Comparison of ENCODE assay signal across 12 mouse cellular contexts in genomic region chr3:86745348-86745747, GRCm38 (mm10).
DNase-seq lines count a peak whose midpoint lies in the region; ATAC-seq lines count a peak whose summit lies in the region.
"Had no signal": no experiment of that assay in that cellular context is flagged by ENCODE, and none has a peak within 500 bp of the region (broad histone marks: within the 10 kb centered on the region; RNA-seq: fewer than 3 reads in every experiment).

No protein-coding gene starts in this region.

- no peak overlapping the region for H3K4me3 ChIP-seq in hindbrain, embryonic 12.5 days
- no peak overlapping the region for H3K4me3 ChIP-seq in hindbrain, embryonic 11.5 days (ENCODE audit: low read depth, low read length)
- H3K4me3 ChIP-seq in hindbrain, embryonic 14.5 days (replicated peaks; ENCODE audit: low read length): no peak overlapping the region
- no peak overlapping the region for H3K4me3 ChIP-seq in limb, embryonic 13.5 days
- H3K4me3 ChIP-seq: gastrocnemius, adult 2 months had no signal

- DNase-seq in hindbrain, embryonic 11.5 days (ENCODE audit: low spot score): no peak
- DNase-seq in cerebellum, adult 9-11 months: peak; percentile 33
- no peak for DNase-seq in hindbrain, embryonic 14.5 days (ENCODE audit: low spot score)
- DNase-seq in lung, postnatal 36 days: no peak
- DNase-seq: gastrocnemius, adult 2 months; liver; lung, postnatal 14 days; spleen, adult 18-20 months had no signal

- no peak overlapping the region for H3K9ac ChIP-seq in hindbrain, embryonic 12.5 days
- no peak overlapping the region for H3K9ac ChIP-seq in hindbrain, embryonic 11.5 days (ENCODE audit: low read depth, low read length)
- no peak overlapping the region for H3K9ac ChIP-seq in hindbrain, embryonic 14.5 days
- no peak overlapping the region for H3K9ac ChIP-seq in limb, embryonic 13.5 days

- ATAC-seq in hindbrain, embryonic 12.5 days (ENCODE audit: low FRiP score): peak; percentile 66
- ATAC-seq in hindbrain, embryonic 11.5 days (ENCODE audit: low FRiP score): no peak
- ATAC-seq in hindbrain, embryonic 14.5 days (ENCODE audit: low FRiP score): no peak; the same call in 1 of the 2 replicates
- ATAC-seq in limb, embryonic 13.5 days (ENCODE audit: low FRiP score, low read depth): 0 out of 2 replicates have a peak, but pooled peaks have one; percentile 57
- ATAC-seq in erythroid progenitor cell, adult 5-6 weeks (replicated peaks; ENCODE audit: low FRiP score, poor library complexity, severe bottlenecking): no peak
- no peak for ATAC-seq in erythroblast, adult 5-6 weeks (replicated peaks; ENCODE audit: low FRiP score, poor library complexity, severe bottlenecking)

- H3K27me3 ChIP-seq in hindbrain, embryonic 12.5 days: no peaks in the 10 kb centered on the region
- H3K27me3 ChIP-seq in hindbrain, embryonic 11.5 days (ENCODE audit: control insufficient read depth, insufficient read depth, low read length): no peaks in the 10 kb centered on the region
- H3K27me3 ChIP-seq in hindbrain, embryonic 14.5 days (ENCODE audit: control insufficient read depth, insufficient read depth, low read length): no peaks in the 10 kb centered on the region
- H3K27me3 ChIP-seq in limb, embryonic 13.5 days: no peaks in the 10 kb centered on the region

- peak overlapping the region; percentile 80 for H3K27ac ChIP-seq in hindbrain, embryonic 12.5 days
- no peak overlapping the region for H3K27ac ChIP-seq in hindbrain, embryonic 11.5 days (ENCODE audit: low read depth, low read length)
- peak overlapping the region; percentile 90 for H3K27ac ChIP-seq in hindbrain, embryonic 14.5 days
- no peak overlapping the region for H3K27ac ChIP-seq in limb, embryonic 13.5 days
- H3K27ac ChIP-seq: gastrocnemius, adult 2 months had no signal

- no peak overlapping the region for H3K4me2 ChIP-seq in hindbrain, embryonic 12.5 days (replicated peaks)
- H3K4me2 ChIP-seq in hindbrain, embryonic 11.5 days (replicated peaks; ENCODE audit: low read depth, low read length): no peak overlapping the region
- H3K4me2 ChIP-seq in hindbrain, embryonic 14.5 days (replicated peaks): peak overlapping the region; percentile 38
- no peak overlapping the region for H3K4me2 ChIP-seq in limb, embryonic 13.5 days (replicated peaks)

- H3K36me3 ChIP-seq in hindbrain, embryonic 12.5 days: no peaks in the 10 kb centered on the region; the same call in 1 of the 2 replicates
- no peaks in the 10 kb centered on the region for H3K36me3 ChIP-seq in hindbrain, embryonic 11.5 days (ENCODE audit: control insufficient read depth, insufficient read depth, low read length)
- no peaks in the 10 kb centered on the region for H3K36me3 ChIP-seq in hindbrain, embryonic 14.5 days (replicated peaks; ENCODE audit: control insufficient read depth, insufficient read depth)
- H3K36me3 ChIP-seq in limb, embryonic 13.5 days: peaks cover 5% of the 10 kb centered on the region; the same call in 1 of the 2 replicates

- no peaks in the 10 kb centered on the region for H3K9me3 ChIP-seq in hindbrain, embryonic 12.5 days (replicated peaks)
- no peaks in the 10 kb centered on the region for H3K9me3 ChIP-seq in hindbrain, embryonic 11.5 days (ENCODE audit: control insufficient read depth, low read length)
- H3K9me3 ChIP-seq in hindbrain, embryonic 14.5 days (ENCODE audit: control insufficient read depth, low read length): no peaks in the 10 kb centered on the region
- H3K9me3 ChIP-seq in limb, embryonic 13.5 days: no peaks in the 10 kb centered on the region

- H3K4me1 ChIP-seq in hindbrain, embryonic 12.5 days: peaks cover 10% of the 10 kb centered on the region; the same call in 1 of the 2 replicates
- H3K4me1 ChIP-seq in hindbrain, embryonic 11.5 days (replicated peaks; ENCODE audit: control insufficient read depth, insufficient read depth, low read length): no peaks in the 10 kb centered on the region; the same call in 1 of the 2 replicates
- peaks cover 38% of the 10 kb centered on the region for H3K4me1 ChIP-seq in hindbrain, embryonic 14.5 days (replicated peaks; ENCODE audit: control insufficient read depth, insufficient read depth, low read length)
- H3K4me1 ChIP-seq in limb, embryonic 13.5 days: peaks cover 25% of the 10 kb centered on the region

- WGBS in hindbrain, embryonic 12.5 days: 65% methylated on average over 4 of the region's 4 CpGs
- 76% methylated on average over 4 of the region's 4 CpGs for WGBS in hindbrain, embryonic 11.5 days
- 32% methylated on average over 4 of the region's 4 CpGs for WGBS in hindbrain, embryonic 14.5 days
- 26% methylated on average over 4 of the region's 4 CpGs for whole genome bisulfite sequencing in limb, embryonic 13.5 days

Comparison
In these comparisons a context has a peak if more than half of its experiments do, and no peak if none do; other contexts are left out.
1. ATAC-seq: peak in hindbrain, embryonic 12.5 days (single experiment) and limb, embryonic 13.5 days (single experiment); none in hindbrain, embryonic 11.5 days (single experiment), hindbrain, embryonic 14.5 days (single experiment), erythroid progenitor cell, adult 5-6 weeks (single experiment) and erythroblast, adult 5-6 weeks (single experiment).
2. H3K27ac ChIP-seq: peak in hindbrain, embryonic 12.5 days (single experiment) and hindbrain, embryonic 14.5 days (single experiment); none in hindbrain, embryonic 11.5 days (single experiment) and limb, embryonic 13.5 days (single experiment).